Mouse (Mus musculus) hindbrain, embryonic 15.5 days (tissue): ENCODE results near the gene Asna1. TPM values are rescaled to one million over a fixed set of nuclear protein-coding genes. Genes with fewer than 3 reads are reported as not detected.

Experiments used
- ATAC-seq: fragments of 200-750 bp; cut with Nextera tagmentation; 2 replicates; pipeline ENCODE4 v1.8.0; 2017; ENCODE audit warnings: low read depth, moderate number of reproducible peaks, moderate TSS enrichment; ENCODE audit not compliant: low FRiP score
- H3K27ac ChIP-seq: fragments of 300-500 bp; sonication (generic); replicated peaks from 2 replicates; pipeline ENCODE4 v1.5.1; 2015; ENCODE audit warnings: mild to moderate bottlenecking, inconsistent platforms
- H3K27me3 ChIP-seq: fragments of 300-500 bp; sonication (generic); 2 replicates; pipeline ENCODE4 v1.6.1; 2015; ENCODE audit warnings: control low read depth, inconsistent platforms
- H3K36me3 ChIP-seq: fragments of 300-500 bp; sonication (generic); 2 replicates; pipeline ENCODE4 v1.6.1; 2015; ENCODE audit warnings: control low read depth, inconsistent platforms
- H3K4me1 ChIP-seq: fragments of 300-500 bp; sonication (generic); replicated peaks from 2 replicates; pipeline ENCODE4 v1.6.1; 2015; ENCODE audit warnings: control low read depth, inconsistent platforms
- H3K4me2 ChIP-seq: fragments of 300-500 bp; sonication (generic); 2 replicates; pipeline ENCODE4 v1.6.1; 2015; ENCODE audit warnings: moderate library complexity, mild to moderate bottlenecking, inconsistent platforms
- H3K4me3 ChIP-seq: fragments of 300-500 bp; sonication (generic); 2 replicates; pipeline ENCODE4 v1.5.1; 2015; ENCODE audit warnings: mild to moderate bottlenecking, inconsistent platforms
- H3K9ac ChIP-seq: fragments of 300-500 bp; sonication (generic); 2 replicates; pipeline ENCODE4 v1.6.1; 2015; ENCODE audit warnings: inconsistent platforms
- H3K9me3 ChIP-seq: fragments of 300-500 bp; sonication (generic); 2 replicates; pipeline ENCODE4 v1.6.1; 2016; ENCODE audit warnings: control low read depth, inconsistent platforms
- WGBS: fragments of 180-500 bp; shearing (Covaris S2); methylation state at CpG from one replicate; pipeline ENCODE4 v1.1.7; 2015; 5-methylcytosine and 5-hydroxymethylcytosine counted together
- polyA plus RNA-seq: library from polyadenylated mRNA; unstranded; fragments of >200 nt; fragmentation: Nextera tagmentation; extraction: Ambion mirVana; gene quantifications from 2 replicates; pipeline ENCODE4 v1.2.1, GENCODE M21; 2015

Gene Asna1
- polyA plus RNA-seq, 1 experiment from 2014 or later, result 159 TPM

DNA sequence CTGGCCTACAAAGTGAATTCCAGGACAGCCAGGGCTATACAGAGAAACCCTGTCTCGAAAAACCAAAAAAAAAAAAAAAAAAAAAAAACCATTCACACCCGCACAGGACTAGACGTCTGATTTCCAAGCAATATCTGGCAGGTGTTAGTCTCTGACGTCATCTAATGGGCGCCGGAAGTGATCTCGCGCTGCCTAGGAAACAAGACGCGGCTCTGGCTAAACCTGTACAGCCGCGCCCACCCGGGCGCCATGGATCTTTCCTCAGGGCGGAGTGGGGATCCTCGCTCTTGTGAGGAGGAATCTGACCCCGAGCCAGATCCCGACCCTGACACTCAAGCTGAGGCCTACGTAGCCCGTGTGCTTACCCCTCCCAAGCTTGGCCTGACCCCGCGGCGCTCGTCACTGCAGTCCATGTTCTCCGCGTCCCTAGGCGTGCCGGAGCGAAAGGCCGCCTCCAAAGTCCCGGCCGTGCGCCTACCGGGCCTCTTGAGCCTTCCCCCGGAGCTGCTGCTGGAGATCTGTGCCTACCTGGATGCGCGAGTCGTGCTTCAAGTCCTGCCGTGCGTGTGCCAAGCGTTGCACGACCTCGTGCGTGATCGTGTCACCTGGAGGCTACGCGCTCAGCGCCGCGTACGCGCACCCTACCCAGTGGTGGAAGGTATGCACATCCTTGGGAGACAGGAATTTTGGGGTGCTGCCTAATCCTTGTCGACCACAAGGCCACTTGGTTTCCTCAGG, 35.0 kb upstream of the Asna1 start, which contains the start of gene Fbxw9:
Gene Fbxw9 (plus strand): TSS at position 177 of the 738 bp plus-strand sequence.
- Histone ChIP-seq H3K27ac (peak within 1 kb of the TSS; percentile 85), H3K36me3 (peaks cover 25% of the 10 kb centered on the region), H3K27me3 (no peaks in the 10 kb centered on the region), H3K9me3 (no peaks in the 10 kb centered on the region), H3K9ac (peak within 1 kb of the TSS; percentile 92), H3K4me3 (peak within 1 kb of the TSS; percentile 97), H3K4me1 (peaks cover 26% of the 10 kb centered on the region), H3K4me2 (peak within 1 kb of the TSS; percentile 77)
- ATAC-seq, result peak; percentile 92
- under 1% methylated on average over 52 of the region's 53 CpGs for WGBS

GRCm38 (mm10) chr8:85057367-85057766, 32.3 kb upstream of the Asna1 start:
- no peaks in the 10 kb centered on the region for H3K27me3 ChIP-seq
- no peaks in the 10 kb centered on the region for H3K9me3 ChIP-seq
- no peak overlapping the region for H3K9ac ChIP-seq
- 85% methylated on average over 7 of the region's 7 CpGs for WGBS
- peaks cover 25% of the 10 kb centered on the region for H3K4me1 ChIP-seq
- H3K4me2 ChIP-seq, result no peak overlapping the region
- no peak overlapping the region for H3K27ac ChIP-seq
- ATAC-seq, result no peak
- H3K4me3 ChIP-seq, result no peak overlapping the region
- H3K36me3 ChIP-seq, result peaks cover 39% of the 10 kb centered on the region

GRCm38 (mm10) chr8:85043619-85044018, 18.5 kb upstream of the Asna1 start:
- ATAC-seq, result no peak
- no peak overlapping the region for H3K4me3 ChIP-seq
- no peaks in the 10 kb centered on the region for H3K27me3 ChIP-seq
- H3K4me1 ChIP-seq, result peaks cover 11% of the 10 kb centered on the region
- no peak overlapping the region for H3K4me2 ChIP-seq
- 97% methylated on average over 6 of the region's 6 CpGs for WGBS
- H3K36me3 ChIP-seq, result peaks cover 70% of the 10 kb centered on the region
- no peak overlapping the region for H3K27ac ChIP-seq
- H3K9me3 ChIP-seq, result no peaks in the 10 kb centered on the region
- no peak overlapping the region for H3K9ac ChIP-seq

- Histone ChIP-seq H3K27ac (peak overlapping the region; percentile 99), H3K27me3 (no peaks in the 10 kb centered on the region), H3K9ac (peak overlapping the region; percentile 90), H3K4me2 (peak overlapping the region; percentile 94), H3K36me3 (peaks cover 19% of the 10 kb centered on the region), H3K4me3 (peak overlapping the region; percentile 87), H3K4me1 (peaks cover 37% of the 10 kb centered on the region), H3K9me3 (no peaks in the 10 kb centered on the region)
- under 1% methylated on average over 54 of the region's 57 CpGs for WGBS
- ATAC-seq, result peak; percentile 17; the same call in 1 of the 2 replicates
Measured at GRCm38 (mm10) chr8:85037681-85038531, 12.8 kb upstream of the Asna1 start.

GRCm38 (mm10) chr8:85037366-85037680, 12.2 kb upstream of the Asna1 start:
- peaks cover 25% of the 10 kb centered on the region for H3K36me3 ChIP-seq
- under 1% methylated on average over 14 of the region's 14 CpGs for WGBS
- peak overlapping the region; percentile 99 for H3K27ac ChIP-seq
- peak overlapping the region; percentile 90 for H3K9ac ChIP-seq
- no peaks in the 10 kb centered on the region for H3K27me3 ChIP-seq
- peak overlapping the region; percentile 87 for H3K4me3 ChIP-seq
- H3K4me1 ChIP-seq, result peaks cover 37% of the 10 kb centered on the region
- no peaks in the 10 kb centered on the region for H3K9me3 ChIP-seq
- peak overlapping the region; percentile 94 for H3K4me2 ChIP-seq
- peak; percentile 68 for ATAC-seq

DNA sequence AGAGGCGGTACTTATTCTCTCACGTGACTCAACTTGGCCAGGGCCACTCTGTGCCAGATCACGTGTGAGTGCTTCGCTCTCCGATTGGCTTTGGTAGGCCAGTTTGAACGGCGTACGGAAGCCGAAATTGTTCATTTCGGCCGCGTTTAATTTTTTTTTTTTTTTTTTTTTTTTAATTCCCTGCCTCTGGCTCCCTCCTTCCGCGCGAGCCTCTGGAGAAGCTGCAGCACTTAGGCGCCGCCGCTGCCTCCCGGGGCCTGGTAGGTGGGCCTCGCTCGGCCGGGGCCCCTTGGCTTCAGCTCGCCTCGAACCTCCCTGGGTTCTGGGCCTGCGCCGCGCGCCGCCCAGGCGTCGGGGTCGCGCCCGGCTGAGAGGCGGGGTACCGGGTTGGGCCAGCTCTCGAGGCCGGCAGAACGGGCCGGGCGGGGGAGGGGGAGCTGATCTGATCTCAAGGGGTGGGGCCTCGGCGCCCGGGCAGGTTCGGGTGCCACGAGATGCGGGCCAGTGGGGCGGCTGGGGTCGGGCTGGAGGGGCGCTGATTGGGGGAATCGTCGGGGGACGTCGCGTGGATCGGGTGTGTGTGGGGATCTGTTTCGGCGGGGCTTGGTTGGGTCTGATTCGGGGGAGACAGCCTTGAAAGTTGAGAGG, 11.8 kb upstream of the Asna1 start, which contains the start of gene Tnpo2:
Gene Tnpo2 (plus strand): TSS at position 198 of the 648 bp plus-strand sequence.
- no peaks in the 10 kb centered on the region for H3K27me3 ChIP-seq
- H3K36me3 ChIP-seq, result peaks cover 30% of the 10 kb centered on the region
- WGBS, result under 1% methylated on average over 59 of the region's 59 CpGs
- peak within 1 kb of the TSS; percentile 87 for H3K4me3 ChIP-seq
- peaks cover 37% of the 10 kb centered on the region for H3K4me1 ChIP-seq
- H3K27ac ChIP-seq, result peak within 1 kb of the TSS; percentile 99
- H3K9ac ChIP-seq, result peak within 1 kb of the TSS; percentile 90
- ATAC-seq, result peak; percentile 93
- peak within 1 kb of the TSS; percentile 94 for H3K4me2 ChIP-seq
- no peaks in the 10 kb centered on the region for H3K9me3 ChIP-seq

DNA sequence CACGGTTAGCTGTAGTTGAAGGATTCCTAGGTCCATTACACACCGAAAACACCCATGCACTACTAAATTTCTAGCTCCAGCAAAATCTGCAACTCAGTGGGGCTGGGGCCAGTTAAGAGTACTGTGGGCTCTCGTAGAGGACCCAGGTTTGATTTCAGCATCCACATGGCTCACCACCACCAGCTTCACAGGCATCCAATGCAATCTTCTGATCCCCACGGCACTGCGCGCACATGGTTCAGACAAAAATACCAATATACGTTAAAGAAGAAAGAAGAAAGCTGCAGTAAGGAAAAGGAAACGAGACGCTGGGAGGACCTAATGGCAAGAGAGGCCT, 11.3 kb upstream of the Asna1 start:
- ATAC-seq, result peak; percentile 59
- Histone ChIP-seq H3K27ac (peak overlapping the region; percentile 99), H3K4me3 (peak overlapping the region; percentile 87), H3K4me2 (peak overlapping the region; percentile 94), H3K36me3 (peaks cover 30% of the 10 kb centered on the region), H3K9me3 (no peaks in the 10 kb centered on the region), H3K27me3 (no peaks in the 10 kb centered on the region), H3K4me1 (peaks cover 37% of the 10 kb centered on the region), H3K9ac (peak overlapping the region; percentile 90)
- WGBS, result 0% methylated on average over 9 of the region's 9 CpGs

DNA sequence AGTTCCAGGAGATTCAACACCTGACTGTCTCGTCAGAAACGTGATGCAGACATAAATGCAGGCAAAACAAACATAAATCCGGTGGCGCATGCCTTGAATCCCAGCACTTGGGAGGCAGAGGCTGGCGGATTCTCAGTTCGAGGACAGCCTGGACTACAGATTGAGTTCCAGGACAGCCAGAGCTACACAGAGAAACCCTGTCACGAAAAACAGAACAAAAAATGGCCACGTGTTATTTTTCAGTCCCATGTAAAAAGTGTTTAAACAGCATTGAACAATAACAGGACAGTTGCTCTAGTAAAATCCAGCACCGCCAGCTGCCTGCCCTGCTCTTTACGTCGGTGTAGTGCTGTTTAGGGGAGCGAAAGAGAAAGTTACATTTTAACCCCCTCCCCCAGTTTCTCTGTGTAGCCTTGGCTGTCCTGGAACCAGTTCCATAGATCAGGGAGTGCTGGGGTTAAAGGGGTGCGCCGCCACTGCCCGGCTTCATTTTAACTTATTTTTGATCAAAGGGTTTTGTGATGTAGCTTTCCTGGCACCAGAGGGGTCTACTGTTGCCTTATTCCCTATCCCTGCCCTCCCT, 10.7 kb upstream of the Asna1 start:
- Histone ChIP-seq H3K36me3 (peaks cover 28% of the 10 kb centered on the region), H3K4me2 (peak overlapping the region; percentile 94), H3K9ac (peak overlapping the region; percentile 90), H3K27me3 (no peaks in the 10 kb centered on the region), H3K9me3 (no peaks in the 10 kb centered on the region), H3K4me1 (peaks cover 36% of the 10 kb centered on the region), H3K27ac (peak overlapping the region; percentile 99), H3K4me3 (peak overlapping the region; percentile 87)
- no peak for ATAC-seq
- 1% methylated on average over 15 of the region's 15 CpGs for WGBS

GRCm38 (mm10) chr8:85035165-85035727, 10.2 kb upstream of the Asna1 start:
- H3K36me3 ChIP-seq, result peaks cover 28% of the 10 kb centered on the region
- H3K27me3 ChIP-seq, result no peaks in the 10 kb centered on the region
- peaks cover 33% of the 10 kb centered on the region for H3K4me1 ChIP-seq
- H3K4me3 ChIP-seq, result peak overlapping the region; percentile 87
- peak overlapping the region; percentile 94 for H3K4me2 ChIP-seq
- 6% methylated on average over 12 of the region's 12 CpGs for WGBS
- H3K9ac ChIP-seq, result peak overlapping the region; percentile 90
- peak overlapping the region; percentile 99; the same call in 1 of the 2 replicates for H3K27ac ChIP-seq
- H3K9me3 ChIP-seq, result no peaks in the 10 kb centered on the region
- ATAC-seq, result no peak

DNA sequence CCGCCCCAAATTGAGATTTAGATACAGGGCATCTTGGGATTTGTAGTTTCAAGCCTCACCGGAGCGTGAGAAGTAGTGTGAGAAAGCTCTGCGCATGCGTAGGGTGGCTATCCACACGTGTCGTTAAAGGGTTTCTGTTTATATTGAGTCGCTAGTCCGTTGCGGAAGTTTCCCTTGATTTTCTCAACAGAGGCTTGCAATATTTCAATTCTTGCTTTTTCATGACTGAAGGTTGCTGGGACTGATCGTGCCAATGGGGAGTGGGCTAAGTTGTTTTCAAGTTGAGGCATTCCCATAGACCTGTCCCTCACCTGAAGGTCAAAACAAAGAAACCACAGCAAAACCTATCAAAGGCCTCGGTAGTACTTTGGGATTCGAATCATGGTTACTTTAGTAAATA, 9.7 kb upstream of the Asna1 start:
- Histone ChIP-seq H3K27me3 (no peaks in the 10 kb centered on the region), H3K4me2 (peak overlapping the region; percentile 94), H3K4me1 (peaks cover 33% of the 10 kb centered on the region), H3K9ac (no peak overlapping the region), H3K36me3 (peaks cover 33% of the 10 kb centered on the region), H3K27ac (no peak overlapping the region), H3K9me3 (no peaks in the 10 kb centered on the region), H3K4me3 (peak overlapping the region; percentile 87)
- WGBS, result 7% methylated on average over 13 of the region's 13 CpGs
- no peak for ATAC-seq

GRCm38 (mm10) chr8:85033867-85034266, 8.8 kb upstream of the Asna1 start:
- H3K27me3 ChIP-seq, result no peaks in the 10 kb centered on the region
- H3K4me1 ChIP-seq, result peaks cover 32% of the 10 kb centered on the region
- H3K9ac ChIP-seq, result no peak overlapping the region
- H3K9me3 ChIP-seq, result no peaks in the 10 kb centered on the region
- no peak for ATAC-seq
- no peak overlapping the region for H3K4me3 ChIP-seq
- peaks cover 35% of the 10 kb centered on the region for H3K36me3 ChIP-seq
- no peak overlapping the region; the same call in 1 of the 2 replicates for H3K4me2 ChIP-seq
- 52% methylated on average over 1 of the region's 1 CpGs for WGBS
- no peak overlapping the region for H3K27ac ChIP-seq
